Mouse (Mus musculus) hindbrain, embryonic 11.5 days (tissue): Measurements from ENCODE around the gene Dhx40. TPM values are rescaled to one million over a fixed set of nuclear protein-coding genes. Genes with fewer than 3 reads are reported as not detected.

Source experiments
- ATAC-seq: fragments of 200-750 bp; cut with Nextera tagmentation; 2 replicates; pipeline ENCODE4 v1.8.0; 2017; ENCODE audit warnings: mild to moderate bottlenecking, moderate TSS enrichment, moderate library complexity; ENCODE audit not compliant: low FRiP score
- DNase-seq: peaks from one replicate; pipeline ENCODE4 v3.0.0-alpha.2; 2015; ENCODE audit warnings: low spot score
- H3K27ac ChIP-seq: fragments of 300-500 bp; sonication (generic); 2 replicates; pipeline ENCODE4 v1.5.1; 2014; ENCODE audit warnings: mild to moderate bottlenecking, low read depth, low read length
- H3K27me3 ChIP-seq: fragments of 300-500 bp; sonication (generic); 2 replicates; pipeline ENCODE4 v1.6.1; 2014; ENCODE audit warnings: mild to moderate bottlenecking, low read length, moderate library complexity, mixed read lengths; ENCODE audit not compliant: control insufficient read depth, insufficient read depth
- H3K36me3 ChIP-seq: fragments of 300-500 bp; sonication (generic); 2 replicates; pipeline ENCODE4 v1.6.1; 2014; ENCODE audit warnings: mild to moderate bottlenecking, low read length, moderate library complexity, mixed read lengths; ENCODE audit not compliant: control insufficient read depth, insufficient read depth
- H3K4me1 ChIP-seq: fragments of 300-500 bp; sonication (generic); replicated peaks from 2 replicates; pipeline ENCODE4 v1.6.1; 2014; ENCODE audit warnings: low read length, mixed read lengths; ENCODE audit not compliant: control insufficient read depth, insufficient read depth
- H3K4me2 ChIP-seq: fragments of 300-500 bp; sonication (generic); replicated peaks from 2 replicates; pipeline ENCODE4 v1.6.1; 2014; ENCODE audit warnings: mild to moderate bottlenecking, low read depth, low read length
- H3K4me3 ChIP-seq: fragments of 300-500 bp; sonication (generic); 2 replicates; pipeline ENCODE4 v1.5.1; 2014; ENCODE audit warnings: low read depth, low read length
- H3K9ac ChIP-seq: fragments of 300-500 bp; sonication (generic); 2 replicates; pipeline ENCODE4 v1.6.1; 2014; ENCODE audit warnings: low read depth, low read length
- H3K9me3 ChIP-seq: fragments of 300-500 bp; sonication (generic); 2 replicates; pipeline ENCODE4 v1.6.1; 2016; ENCODE audit warnings: low read length; ENCODE audit not compliant: control insufficient read depth
- WGBS: fragments of 180-500 bp; shearing (Covaris S2); extraction: QIAGEN DNeasy Blood & Tissue Kit; methylation state at CpG from one replicate; pipeline ENCODE4 v1.1.7; 2014; 5-methylcytosine and 5-hydroxymethylcytosine counted together
- polyA plus RNA-seq: library from polyadenylated mRNA; unstranded; fragments of >200 nt; fragmentation: Nextera tagmentation; extraction: Ambion mirVana; gene quantifications from 2 replicates; pipeline ENCODE4 v1.2.1, GENCODE M21; 2014

Gene Dhx40
- polyA plus RNA-seq, 1 experiment from 2014 or later: 52.7 TPM

GRCm38 (mm10) chr11:86737301-86738000, 70.1 kb downstream of the Dhx40 start:
- Histone ChIP-seq H3K4me1 (no peaks in the 10 kb centered on the region), H3K27me3 (no peaks in the 10 kb centered on the region), H3K4me2 (no peak overlapping the region), H3K4me3 (no peak overlapping the region), H3K9me3 (no peaks in the 10 kb centered on the region), H3K27ac (no peak overlapping the region), H3K36me3 (no peaks in the 10 kb centered on the region), H3K9ac (no peak overlapping the region)
- WGBS: 89% methylated on average over 8 of the region's 8 CpGs
- DNase-seq: no peak
- ATAC-seq: no peak

GRCm38 (mm10) chr11:86734993-86735392, 72.6 kb downstream of the Dhx40 start:
- no peak overlapping the region for H3K27ac ChIP-seq
- ATAC-seq: no peak
- WGBS: 92% methylated on average over 4 of the region's 4 CpGs

DNA sequence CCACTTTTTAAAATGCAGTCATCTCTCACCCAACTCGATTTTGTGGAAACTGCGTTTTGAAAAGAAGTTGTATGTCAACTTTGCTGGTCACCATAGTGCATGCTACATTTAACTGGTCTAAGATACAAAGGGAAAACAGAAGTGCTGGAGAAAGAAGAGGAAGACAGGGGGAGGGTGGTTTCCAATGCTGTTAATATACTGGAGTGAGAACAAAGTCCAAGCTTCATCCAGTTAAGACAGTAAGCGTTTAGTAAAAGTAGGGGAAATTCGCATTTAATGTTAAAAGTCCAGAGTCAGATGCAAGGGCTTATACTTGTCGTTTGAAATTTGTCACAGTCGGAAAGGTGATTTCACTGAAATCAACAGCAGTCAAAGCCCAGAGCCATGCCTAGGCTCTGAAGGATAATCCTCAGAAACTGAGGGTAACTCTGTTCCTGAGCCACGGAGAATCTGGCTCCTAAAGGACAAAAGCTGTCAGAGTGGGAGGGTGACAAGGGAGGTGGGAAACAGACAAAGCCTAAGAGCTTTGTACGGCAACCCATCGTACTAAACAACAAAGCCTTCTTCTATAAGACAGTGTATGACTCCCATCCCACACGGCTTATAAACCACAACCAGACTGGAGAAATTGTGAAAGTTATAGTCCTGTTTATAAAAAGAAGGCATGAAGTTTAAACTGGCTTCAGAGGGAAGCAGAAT, 73.2 kb downstream of the Dhx40 start:
- ATAC-seq (no peak), DNase-seq (no peak)
- H3K27ac ChIP-seq: no peak overlapping the region
- no peaks in the 10 kb centered on the region for H3K27me3 ChIP-seq
- no peaks in the 10 kb centered on the region for H3K36me3 ChIP-seq
- no peaks in the 10 kb centered on the region for H3K4me1 ChIP-seq
- H3K9ac ChIP-seq: no peak overlapping the region
- H3K4me2 ChIP-seq: no peak overlapping the region
- H3K9me3 ChIP-seq: no peaks in the 10 kb centered on the region
- WGBS: 80% methylated on average over 10 of the region's 10 CpGs
- H3K4me3 ChIP-seq: no peak overlapping the region

More at GRCm38 (mm10) chr11:86734993-86735392, 72.6 kb downstream of the Dhx40 start:
- Histone ChIP-seq H3K36me3 (no peaks in the 10 kb centered on the region), H3K4me3 (no peak overlapping the region), H3K9me3 (no peaks in the 10 kb centered on the region), H3K4me2 (no peak overlapping the region), H3K9ac (no peak overlapping the region), H3K27me3 (no peaks in the 10 kb centered on the region), H3K4me1 (no peaks in the 10 kb centered on the region)
- no peak for DNase-seq

- H3K27ac ChIP-seq: no peak overlapping the region
- no peaks in the 10 kb centered on the region for H3K36me3 ChIP-seq
Observed at GRCm38 (mm10) chr11:86731443-86731842, 76.1 kb downstream of the Dhx40 start.

GRCm38 (mm10) chr11:86725607-86726006, 81.9 kb downstream of the Dhx40 start:
- H3K27me3 ChIP-seq: no peaks in the 10 kb centered on the region
- H3K4me3 ChIP-seq: no peak overlapping the region
- H3K27ac ChIP-seq: no peak overlapping the region
- no peaks in the 10 kb centered on the region for H3K9me3 ChIP-seq
- DNase-seq: no peak
- H3K36me3 ChIP-seq: 0 out of 2 replicates have a peak, but pooled peaks cover 2% of the 10 kb centered on the region
- no peak overlapping the region for H3K4me2 ChIP-seq
- H3K4me1 ChIP-seq: no peaks in the 10 kb centered on the region
- ATAC-seq: no peak
- no peak overlapping the region for H3K9ac ChIP-seq

More at GRCm38 (mm10) chr11:86731443-86731842, 76.1 kb downstream of the Dhx40 start:
- 90% methylated on average over 2 of the region's 2 CpGs for WGBS
- no peak overlapping the region for H3K4me3 ChIP-seq
- H3K9me3 ChIP-seq: no peaks in the 10 kb centered on the region
- no peaks in the 10 kb centered on the region for H3K4me1 ChIP-seq
- H3K27me3 ChIP-seq: no peaks in the 10 kb centered on the region
- H3K9ac ChIP-seq: no peak overlapping the region
- DNase-seq (no peak), ATAC-seq (no peak)
- no peak overlapping the region for H3K4me2 ChIP-seq

GRCm38 (mm10) chr11:86724982-86725381, 82.6 kb downstream of the Dhx40 start:
- Histone ChIP-seq H3K27ac (no peak overlapping the region), H3K4me3 (no peak overlapping the region), H3K9ac (no peak overlapping the region), H3K9me3 (no peaks in the 10 kb centered on the region), H3K36me3 (0 out of 2 replicates have a peak, but pooled peaks cover 4% of the 10 kb centered on the region), H3K4me1 (no peaks in the 10 kb centered on the region), H3K4me2 (no peak overlapping the region), H3K27me3 (no peaks in the 10 kb centered on the region)
- 95% methylated on average over 7 of the region's 7 CpGs for WGBS
- ATAC-seq (no peak), DNase-seq (no peak)

DNA sequence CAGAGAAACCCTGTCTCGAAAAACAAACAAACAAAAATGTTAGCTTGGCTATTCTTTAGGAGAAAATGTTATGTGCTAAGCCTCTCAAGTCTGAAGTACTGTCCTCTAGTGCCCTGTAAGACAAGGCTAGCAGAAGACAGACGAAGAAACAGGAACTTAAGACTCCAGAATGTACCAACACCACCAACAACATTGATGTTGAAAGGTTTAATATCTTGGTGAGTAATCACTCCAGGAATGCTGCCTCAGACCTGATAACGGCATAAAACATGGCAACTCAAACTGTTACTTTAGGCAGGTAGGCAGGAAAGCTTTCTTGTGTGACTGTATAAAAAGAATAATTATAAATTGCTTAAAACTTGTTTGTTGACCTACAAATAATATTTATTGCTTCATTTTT, 83.5 kb downstream of the Dhx40 start:
- ATAC-seq (no peak), DNase-seq (no peak)
- H3K36me3 ChIP-seq: peaks cover 10% of the 10 kb centered on the region; the same call in 1 of the 2 replicates
- H3K4me3 ChIP-seq: no peak overlapping the region
- no peaks in the 10 kb centered on the region for H3K27me3 ChIP-seq
- no peak overlapping the region for H3K4me2 ChIP-seq
- WGBS: 92% methylated on average over 3 of the region's 3 CpGs
- H3K9me3 ChIP-seq: no peaks in the 10 kb centered on the region
- no peak overlapping the region for H3K27ac ChIP-seq
- no peaks in the 10 kb centered on the region for H3K4me1 ChIP-seq
- no peak overlapping the region for H3K9ac ChIP-seq

GRCm38 (mm10) chr11:86719390-86719789, 88.2 kb downstream of the Dhx40 start:
- WGBS: 93% methylated on average over 8 of the region's 8 CpGs
- ATAC-seq (no peak), DNase-seq (no peak)
- no peak overlapping the region for H3K9ac ChIP-seq
- no peak overlapping the region for H3K4me2 ChIP-seq
- no peaks in the 10 kb centered on the region for H3K4me1 ChIP-seq
- no peaks in the 10 kb centered on the region for H3K9me3 ChIP-seq
- no peaks in the 10 kb centered on the region for H3K27me3 ChIP-seq
- peaks cover 8% of the 10 kb centered on the region; the same call in 1 of the 2 replicates for H3K36me3 ChIP-seq
- no peak overlapping the region for H3K4me3 ChIP-seq
- no peak overlapping the region for H3K27ac ChIP-seq
